Comparison of ENCODE assay signal across 19 mouse cellular contexts in genomic region chr13:86238054-86238453, GRCm38 (mm10).
DNase-seq lines count a peak whose midpoint lies in the region; ATAC-seq and TF ChIP-seq lines count a peak whose summit lies in the region.
"Had no signal": no experiment of that assay in that cellular context is flagged by ENCODE, and none has a peak within 500 bp of the region (broad histone marks: within the 10 kb centered on the region; RNA-seq: fewer than 3 reads in every experiment).

No protein-coding gene starts in this region.

- ATAC-seq in kidney, embryonic 16.5 days (ENCODE audit: low FRiP score, low TSS enrichment) = no peak
- ATAC-seq in midbrain, embryonic 14.5 days (ENCODE audit: low FRiP score, low TSS enrichment) = no peak
- ATAC-seq in midbrain, embryonic 16.5 days = no peak
- ATAC-seq in cerebellum, adult (ENCODE audit: insufficient number of reproducible peaks, low FRiP score, low TSS enrichment) = no peak
- ATAC-seq: forebrain, embryonic 16.5 days; midbrain, embryonic 13.5 days had no signal

- H3K4me1 ChIP-seq in kidney, embryonic 16.5 days (ENCODE audit: insufficient read depth, low read length) = no peaks in the 10 kb centered on the region
- no peaks in the 10 kb centered on the region for H3K4me1 ChIP-seq in midbrain, embryonic 14.5 days (ENCODE audit: control insufficient read depth, insufficient read depth, low read length)
- no peaks in the 10 kb centered on the region for H3K4me1 ChIP-seq in midbrain, embryonic 16.5 days (ENCODE audit: control insufficient read depth, insufficient read depth, low read length)
- H3K4me1 ChIP-seq in cortical plate, adult 2 months (ENCODE audit: control insufficient read depth, insufficient read depth, low read length) = no peaks in the 10 kb centered on the region
- H3K4me1 ChIP-seq: kidney, embryonic 15.5 days; midbrain, embryonic 13.5 days had no signal

- no peak overlapping the region for H3K9ac ChIP-seq in kidney, embryonic 16.5 days (replicated peaks; ENCODE audit: low read length)
- no peak overlapping the region for H3K9ac ChIP-seq in midbrain, embryonic 14.5 days (replicated peaks; ENCODE audit: low read length)
- no peak overlapping the region for H3K9ac ChIP-seq in midbrain, embryonic 16.5 days (ENCODE audit: low read depth, low read length)
- H3K9ac ChIP-seq: kidney, embryonic 15.5 days; midbrain, embryonic 13.5 days had no signal

- H3K4me3 ChIP-seq in kidney, embryonic 16.5 days (ENCODE audit: low read length) = no peak overlapping the region
- H3K4me3 ChIP-seq in midbrain, embryonic 14.5 days (replicated peaks; ENCODE audit: low read depth, low read length) = no peak overlapping the region
- no peak overlapping the region for H3K4me3 ChIP-seq in midbrain, embryonic 16.5 days (ENCODE audit: low read depth, low read length)
- H3K4me3 ChIP-seq in cortical plate, adult 2 months (ENCODE audit: insufficient read depth, low read length) = no peak overlapping the region
- H3K4me3 ChIP-seq: kidney, embryonic 15.5 days; midbrain, embryonic 13.5 days had no signal

- H3K4me2 ChIP-seq in kidney, embryonic 16.5 days (replicated peaks; ENCODE audit: low read depth, low read length) = no peak overlapping the region
- H3K4me2 ChIP-seq in midbrain, embryonic 14.5 days (ENCODE audit: low read length) = no peak overlapping the region
- no peak overlapping the region for H3K4me2 ChIP-seq in midbrain, embryonic 16.5 days (ENCODE audit: low read length)
- H3K4me2 ChIP-seq: kidney, embryonic 15.5 days; midbrain, embryonic 13.5 days had no signal

- 0 out of 2 replicates have a peak, but pooled peaks cover 4% of the 10 kb centered on the region for H3K9me3 ChIP-seq in kidney, embryonic 16.5 days (ENCODE audit: low read length)
- no peaks in the 10 kb centered on the region for H3K9me3 ChIP-seq in midbrain, embryonic 14.5 days (ENCODE audit: control insufficient read depth, low read length)
- H3K9me3 ChIP-seq in midbrain, embryonic 16.5 days (replicated peaks; ENCODE audit: control insufficient read depth, low read length, poor library complexity, severe bottlenecking) = no peaks in the 10 kb centered on the region
- H3K9me3 ChIP-seq: kidney, embryonic 15.5 days; midbrain, embryonic 13.5 days had no signal

- 0 out of 2 replicates have a peak, but pooled peaks have one; percentile 14 for TF ChIP-seq CTCF in cortical plate, adult 2 months (IDR thresholded peaks at IDR 0.05; ENCODE audit: extremely low read depth, insufficient read depth, low read length)

- no peaks in the 10 kb centered on the region for H3K27me3 ChIP-seq in kidney, embryonic 16.5 days (ENCODE audit: insufficient read depth, low read length)
- H3K27me3 ChIP-seq in midbrain, embryonic 14.5 days (ENCODE audit: control insufficient read depth, insufficient read depth, low read length) = no peaks in the 10 kb centered on the region
- H3K27me3 ChIP-seq in midbrain, embryonic 16.5 days (ENCODE audit: control insufficient read depth, insufficient read depth, low read depth, low read length) = no peaks in the 10 kb centered on the region
- H3K27me3 ChIP-seq: kidney, embryonic 15.5 days; midbrain, embryonic 13.5 days had no signal

- no peak for TF ChIP-seq POLR2A in cortical plate, adult 2 months (IDR thresholded peaks at IDR 0.05; ENCODE audit: extremely low read depth, insufficient read depth, low read length)

- H3K27ac ChIP-seq in kidney, embryonic 16.5 days (ENCODE audit: low read length) = no peak overlapping the region
- no peak overlapping the region for H3K27ac ChIP-seq in midbrain, embryonic 14.5 days (replicated peaks; ENCODE audit: low read depth, low read length)
- H3K27ac ChIP-seq in midbrain, embryonic 16.5 days (ENCODE audit: low read length) = no peak overlapping the region
- H3K27ac ChIP-seq in cortical plate, adult 2 months (ENCODE audit: insufficient read depth, low read length) = no peak overlapping the region
- H3K27ac ChIP-seq: kidney, embryonic 15.5 days; macrophage; midbrain, embryonic 13.5 days had no signal

- H3K36me3 ChIP-seq in kidney, embryonic 16.5 days (ENCODE audit: insufficient read depth, low read length) = no peaks in the 10 kb centered on the region
- no peaks in the 10 kb centered on the region for H3K36me3 ChIP-seq in midbrain, embryonic 14.5 days (ENCODE audit: control insufficient read depth, insufficient read depth, low read length)
- H3K36me3 ChIP-seq in midbrain, embryonic 16.5 days (ENCODE audit: control insufficient read depth, insufficient read depth, low read length) = no peaks in the 10 kb centered on the region
- H3K36me3 ChIP-seq: kidney, embryonic 15.5 days; midbrain, embryonic 13.5 days had no signal

- DNase-seq in embryo, embryonic 11 days = peak; percentile 19
- DNase-seq in embryo, embryonic 9.5 days (ENCODE audit: extremely low spot score) = no peak
- DNase-seq in kidney, adult 9 months = peak; percentile 2
- DNase-seq in midbrain, embryonic 14.5 days = peak; percentile 28
- DNase-seq: B cell, adult 2 months; cerebellum, adult 2 months; heart, adult 18-20 months; heart, postnatal 4 days; liver; lung, adult 2 months; retina, postnatal 1 day had no signal

- WGBS in kidney, embryonic 16.5 days = 80% methylated on average over 1 of the region's 1 CpGs
- 84% methylated on average over 1 of the region's 1 CpGs for WGBS in midbrain, embryonic 14.5 days
- 82% methylated on average over 1 of the region's 1 CpGs for WGBS in midbrain, embryonic 16.5 days
